Mouse (Mus musculus) kidney, embryonic 16.5 days (tissue): ENCODE results near the gene Tcf25. TPM values are rescaled to one million over a fixed set of nuclear protein-coding genes. Genes with fewer than 3 reads are reported as not detected.

ENCODE experiments used
- ATAC-seq: fragments of 200-750 bp; cut with Nextera tagmentation; 2 replicates; pipeline ENCODE4 v1.8.0; 2017; ENCODE audit warnings: moderate TSS enrichment; ENCODE audit not compliant: low FRiP score, low TSS enrichment
- H3K27ac ChIP-seq: fragments of 300-500 bp; sonication (generic); 2 replicates; pipeline ENCODE4 v1.5.1; 2014; ENCODE audit warnings: low read length
- H3K27me3 ChIP-seq: fragments of 300-500 bp; sonication (generic); 2 replicates; pipeline ENCODE4 v1.6.1; 2014; ENCODE audit warnings: low read length, control low read depth, mixed read lengths; ENCODE audit not compliant: insufficient read depth
- H3K36me3 ChIP-seq: fragments of 300-500 bp; sonication (generic); 2 replicates; pipeline ENCODE4 v1.6.1; 2014; ENCODE audit warnings: low read length, control low read depth, mixed read lengths; ENCODE audit not compliant: insufficient read depth
- H3K4me1 ChIP-seq: fragments of 300-500 bp; sonication (generic); 2 replicates; pipeline ENCODE4 v1.6.1; 2014; ENCODE audit warnings: low read length, control low read depth, mixed read lengths; ENCODE audit not compliant: insufficient read depth
- H3K4me2 ChIP-seq: fragments of 300-500 bp; sonication (generic); replicated peaks from 2 replicates; pipeline ENCODE4 v1.6.1; 2014; ENCODE audit warnings: low read depth, low read length
- H3K4me3 ChIP-seq: fragments of 300-500 bp; sonication (generic); 2 replicates; pipeline ENCODE4 v1.5.1; 2014; ENCODE audit warnings: mild to moderate bottlenecking, low read length
- H3K9ac ChIP-seq: fragments of 300-500 bp; sonication (generic); replicated peaks from 2 replicates; pipeline ENCODE4 v1.6.1; 2014; ENCODE audit warnings: low read length
- H3K9me3 ChIP-seq: fragments of 300-500 bp; sonication (generic); 2 replicates; pipeline ENCODE4 v1.6.1; 2016; ENCODE audit warnings: low read length, control low read depth
- WGBS: fragments of 180-500 bp; shearing (Covaris S2); extraction: QIAGEN DNeasy Blood & Tissue Kit; methylation state at CpG from one replicate; pipeline ENCODE4 v1.1.7; 2014; 5-methylcytosine and 5-hydroxymethylcytosine counted together
- polyA plus RNA-seq: library from polyadenylated mRNA; unstranded; fragments of >200 nt; fragmentation: Nextera tagmentation; extraction: Ambion mirVana; gene quantifications from 2 replicates; pipeline ENCODE4 v1.2.1, GENCODE M21; 2015

The Tcf25 gene
- polyA plus RNA-seq, 1 experiment from 2014 or later, result 175 TPM

- no peak overlapping the region for H3K9ac ChIP-seq
- no peak overlapping the region for H3K4me2 ChIP-seq
- H3K27ac ChIP-seq, result no peak overlapping the region
- no peak for ATAC-seq
- no peaks in the 10 kb centered on the region for H3K4me1 ChIP-seq
- H3K4me3 ChIP-seq, result no peak overlapping the region
- H3K27me3 ChIP-seq, result no peaks in the 10 kb centered on the region
- H3K9me3 ChIP-seq, result no peaks in the 10 kb centered on the region
- peaks cover 45% of the 10 kb centered on the region for H3K36me3 ChIP-seq
- WGBS, result 93% methylated on average over 4 of the region's 4 CpGs
These were observed 8.2 kb downstream of the Tcf25 start for GRCm38 (mm10) chr8:123381711-123382110.

GRCm38 (mm10) chr8:123382516-123382915 lies 9.0 kb downstream of the Tcf25 start:
- no peak overlapping the region for H3K27ac ChIP-seq
- no peak overlapping the region for H3K9ac ChIP-seq
- H3K27me3 ChIP-seq, result no peaks in the 10 kb centered on the region
- H3K4me3 ChIP-seq, result no peak overlapping the region
- 91% methylated on average over 8 of the region's 8 CpGs for WGBS
- H3K36me3 ChIP-seq, result peaks cover 46% of the 10 kb centered on the region
- H3K4me2 ChIP-seq, result no peak overlapping the region
- no peak for ATAC-seq
- no peaks in the 10 kb centered on the region for H3K9me3 ChIP-seq
- H3K4me1 ChIP-seq, result no peaks in the 10 kb centered on the region

- ATAC-seq, result no peak
- Histone ChIP-seq H3K9ac (no peak overlapping the region), H3K4me3 (no peak overlapping the region), H3K27me3 (no peaks in the 10 kb centered on the region), H3K4me2 (no peak overlapping the region), H3K27ac (no peak overlapping the region), H3K9me3 (no peaks in the 10 kb centered on the region), H3K4me1 (no peaks in the 10 kb centered on the region), H3K36me3 (peaks cover 67% of the 10 kb centered on the region)
- WGBS, result 70% methylated on average over 9 of the region's 9 CpGs
These were observed 11.5 kb downstream of the Tcf25 start for GRCm38 (mm10) chr8:123384883-123385540.

- Histone ChIP-seq H3K36me3 (peaks cover 79% of the 10 kb centered on the region), H3K4me3 (no peak overlapping the region), H3K27ac (no peak overlapping the region), H3K9ac (no peak overlapping the region), H3K4me1 (no peaks in the 10 kb centered on the region), H3K27me3 (no peaks in the 10 kb centered on the region), H3K4me2 (no peak overlapping the region), H3K9me3 (no peaks in the 10 kb centered on the region)
- 71% methylated on average over 3 of the region's 3 CpGs for WGBS
- ATAC-seq, result no peak
These were observed 13.5 kb downstream of the Tcf25 start for GRCm38 (mm10) chr8:123387041-123387440.

GRCm38 (mm10) chr8:123387801-123388200 lies 14.2 kb downstream of the Tcf25 start:
- no peak for ATAC-seq

GRCm38 (mm10) chr8:123389026-123389425 lies 15.5 kb downstream of the Tcf25 start:
- no peaks in the 10 kb centered on the region for H3K27me3 ChIP-seq
- peaks cover 79% of the 10 kb centered on the region for H3K36me3 ChIP-seq
- no peaks in the 10 kb centered on the region for H3K4me1 ChIP-seq
- H3K4me3 ChIP-seq, result no peak overlapping the region
- no peak overlapping the region for H3K4me2 ChIP-seq
- no peak overlapping the region for H3K9ac ChIP-seq
- H3K27ac ChIP-seq, result no peak overlapping the region
- ATAC-seq, result no peak; the same call in 1 of the 2 replicates
- H3K9me3 ChIP-seq, result no peaks in the 10 kb centered on the region
- WGBS, result 95% methylated on average over 7 of the region's 7 CpGs

More at GRCm38 (mm10) chr8:123387801-123388200, 14.2 kb downstream of the Tcf25 start:
- Histone ChIP-seq H3K4me1 (no peaks in the 10 kb centered on the region), H3K4me2 (no peak overlapping the region), H3K36me3 (peaks cover 80% of the 10 kb centered on the region), H3K27me3 (no peaks in the 10 kb centered on the region), H3K27ac (no peak overlapping the region), H3K4me3 (no peak overlapping the region), H3K9ac (no peak overlapping the region), H3K9me3 (no peaks in the 10 kb centered on the region)
- WGBS, result 91% methylated on average over 8 of the region's 8 CpGs

- Histone ChIP-seq H3K9ac (no peak overlapping the region), H3K27ac (no peak overlapping the region), H3K9me3 (no peaks in the 10 kb centered on the region), H3K4me2 (no peak overlapping the region), H3K4me1 (no peaks in the 10 kb centered on the region), H3K4me3 (no peak overlapping the region), H3K36me3 (peaks cover 83% of the 10 kb centered on the region), H3K27me3 (no peaks in the 10 kb centered on the region)
- ATAC-seq, result no peak
- WGBS, result 94% methylated on average over 13 of the region's 13 CpGs
These were observed 24.8 kb downstream of the Tcf25 start for GRCm38 (mm10) chr8:123398308-123398707.

- ATAC-seq, result no peak
- 89% methylated on average over 9 of the region's 9 CpGs for WGBS
- H3K27ac ChIP-seq, result no peak overlapping the region
These were observed 28.4 kb downstream of the Tcf25 start for GRCm38 (mm10) chr8:123401936-123402335.

GRCm38 (mm10) chr8:123402730-123403326 lies 29.3 kb downstream of the Tcf25 start:
- no peaks in the 10 kb centered on the region for H3K9me3 ChIP-seq
- no peak overlapping the region for H3K27ac ChIP-seq
- peaks cover 1% of the 10 kb centered on the region; the same call in 1 of the 2 replicates for H3K27me3 ChIP-seq
- 84% methylated on average over 9 of the region's 9 CpGs for WGBS
- H3K9ac ChIP-seq, result no peak overlapping the region
- H3K4me2 ChIP-seq, result no peak overlapping the region
- peaks cover 42% of the 10 kb centered on the region for H3K36me3 ChIP-seq
- no peak for ATAC-seq
- H3K4me3 ChIP-seq, result no peak overlapping the region
- no peaks in the 10 kb centered on the region for H3K4me1 ChIP-seq

More at GRCm38 (mm10) chr8:123401936-123402335, 28.4 kb downstream of the Tcf25 start:
- Histone ChIP-seq H3K36me3 (peaks cover 51% of the 10 kb centered on the region), H3K9me3 (no peaks in the 10 kb centered on the region), H3K9ac (no peak overlapping the region), H3K4me2 (no peak overlapping the region), H3K4me3 (no peak overlapping the region), H3K4me1 (no peaks in the 10 kb centered on the region), H3K27me3 (no peaks in the 10 kb centered on the region)

GRCm38 (mm10) chr8:123404521-123404920 lies 31.0 kb downstream of the Tcf25 start:
- ATAC-seq, result no peak
- Histone ChIP-seq H3K27ac (no peak overlapping the region), H3K4me1 (no peaks in the 10 kb centered on the region), H3K36me3 (peaks cover 25% of the 10 kb centered on the region), H3K27me3 (peaks cover 9% of the 10 kb centered on the region; the same call in 1 of the 2 replicates), H3K9ac (no peak overlapping the region), H3K4me3 (no peak overlapping the region), H3K9me3 (no peaks in the 10 kb centered on the region), H3K4me2 (no peak overlapping the region)
- WGBS, result 26% methylated on average over 8 of the region's 8 CpGs
